Mouse (Mus musculus) brain, embryonic 14.5 days (tissue): ENCODE data around the gene A230072I06Rik. TPM values are rescaled to one million over a fixed set of nuclear protein-coding genes. Genes with fewer than 3 reads are reported as not detected.
A peak's percentile ranks its signal among the peaks of the same experiment; 100 is the strongest.

Experiments used
- DNase-seq: peaks from one replicate; pipeline ENCODE4 v3.0.0-alpha.2; 2011; ENCODE audit warnings: low read depth
- CTCF ChIP-seq: fragments of 200-500 bp; IDR thresholded peaks from 2 replicates; pipeline ENCODE4 v1.5.1; 2012; ENCODE audit warnings: inconsistent platforms, mild to moderate bottlenecking, moderate library complexity, borderline replicate concordance; ENCODE audit not compliant: insufficient read depth, insufficient read length; ENCODE audit errors: extremely low read depth
- POLR2A ChIP-seq: fragments of 200-500 bp; IDR thresholded peaks from 2 replicates; pipeline ENCODE4 v1.6.1; 2012; ENCODE audit warnings: mild to moderate bottlenecking, inconsistent platforms, borderline replicate concordance; ENCODE audit not compliant: poor library complexity, insufficient read depth, insufficient read length, severe bottlenecking; ENCODE audit errors: extremely low read depth
- polyA plus RNA-seq: library from polyadenylated mRNA; depleted of rRNA; stranded (reverse); fragments of >200 nt; gene quantifications from 2 replicates; pipeline ENCODE4 v1.2.3, GENCODE M21; 2012

The A230072I06Rik gene
- polyA plus RNA-seq, 1 experiment: 0.29 TPM

DNA sequence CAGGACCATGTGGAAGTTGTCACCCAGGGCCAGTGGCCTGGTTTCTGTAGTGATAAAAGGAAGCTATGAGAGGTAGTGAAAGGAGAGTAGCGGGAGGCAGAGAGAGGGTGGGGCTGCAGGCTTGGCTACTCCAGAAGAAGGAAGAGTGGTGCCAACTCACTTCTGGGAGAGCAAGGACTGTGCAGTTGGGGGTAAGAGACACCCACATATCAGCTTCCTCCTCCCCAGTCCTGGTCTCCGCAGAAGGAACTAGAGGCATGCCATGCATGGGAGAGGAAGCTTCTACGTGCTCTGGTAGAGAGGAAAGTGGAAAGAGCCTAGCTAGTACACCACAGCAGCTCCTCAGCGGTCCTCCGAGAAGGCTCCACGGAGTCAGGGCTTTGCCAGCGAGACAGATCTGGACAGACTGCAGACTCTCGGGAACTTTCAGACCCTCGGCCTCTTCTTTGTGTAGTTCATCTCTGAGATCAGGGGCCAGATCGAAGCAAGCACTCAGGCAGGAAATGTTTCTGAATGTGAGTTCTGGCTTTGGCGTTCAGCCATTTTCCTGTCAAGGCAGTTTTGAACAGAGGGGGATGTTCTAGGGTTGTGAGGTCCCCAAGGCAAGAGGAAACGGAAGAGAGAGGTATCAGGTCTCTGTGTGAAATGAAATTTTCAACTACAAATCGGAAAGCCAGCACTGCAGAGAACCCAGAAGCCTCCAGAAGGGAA, 1.0 kb downstream of the A230072I06Rik start:
- DNase-seq: peak; percentile 31
- TF ChIP-seq POLR2A (no peak), CTCF (no peak)

- peak; percentile 88 for DNase-seq
- TF ChIP-seq CTCF (no peak), POLR2A (no peak)
These were observed 3.5 kb downstream of the A230072I06Rik start for GRCm38 (mm10) chr8:12282128-12282527.

DNA sequence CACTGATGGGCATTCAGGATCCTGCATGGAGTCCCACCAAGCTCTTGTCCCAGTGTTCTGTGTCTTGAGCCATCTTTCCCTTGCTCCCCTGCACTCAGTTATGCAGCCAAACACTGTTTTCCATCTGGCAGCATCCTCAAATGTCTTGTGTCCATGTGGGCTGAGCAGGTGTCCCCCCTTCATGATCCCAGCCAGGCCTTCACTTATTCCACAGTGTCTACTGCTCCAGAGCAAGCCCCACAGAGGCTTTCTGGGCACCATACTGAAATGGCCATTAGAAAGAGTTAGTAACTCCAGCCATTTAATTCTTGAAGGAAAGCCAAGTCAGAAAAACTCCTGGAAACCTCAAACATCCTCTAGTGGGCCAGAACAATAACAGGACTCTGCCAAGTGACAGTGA, 11.9 kb downstream of the A230072I06Rik start:
- TF ChIP-seq CTCF (no peak), POLR2A (no peak)

DNA sequence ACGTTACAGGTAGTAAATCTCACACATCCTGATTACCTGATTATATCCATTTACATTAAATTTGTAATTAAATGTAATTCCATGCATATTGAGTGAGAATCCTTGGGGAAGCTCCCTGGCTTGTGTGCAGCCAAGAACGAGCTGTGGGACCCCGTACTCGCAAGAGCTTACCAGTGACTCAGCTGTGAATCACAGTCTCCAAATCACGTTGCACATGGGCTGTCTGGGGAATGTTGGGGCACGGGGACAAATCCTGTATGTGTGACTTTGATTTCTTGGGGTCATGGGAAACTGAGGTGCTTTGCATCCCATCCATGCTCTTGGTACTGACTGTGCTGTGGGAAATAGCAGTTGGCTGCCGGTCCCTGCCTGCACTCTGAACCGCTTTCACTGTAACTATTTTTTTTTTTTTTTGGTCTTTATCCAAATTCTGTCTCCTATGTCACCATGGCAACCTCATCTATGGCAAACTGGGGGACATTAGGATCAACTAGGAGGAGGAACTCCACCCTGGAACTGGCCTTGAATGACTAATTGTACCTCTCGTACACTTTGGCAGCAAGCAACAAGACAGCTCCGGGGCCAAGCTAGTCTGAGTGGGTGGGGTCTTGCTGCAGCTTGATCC, 19.8 kb downstream of the A230072I06Rik start:
- TF ChIP-seq CTCF (no peak), POLR2A (no peak)
- peak; percentile 84 for DNase-seq

More for the DNA sequence above, 11.9 kb downstream of the A230072I06Rik start:
- DNase-seq: no peak

- DNase-seq: peak; percentile 68
- TF ChIP-seq CTCF (no peak), POLR2A (no peak)
These were observed 23.4 kb downstream of the A230072I06Rik start for GRCm38 (mm10) chr8:12301998-12302397.

DNA sequence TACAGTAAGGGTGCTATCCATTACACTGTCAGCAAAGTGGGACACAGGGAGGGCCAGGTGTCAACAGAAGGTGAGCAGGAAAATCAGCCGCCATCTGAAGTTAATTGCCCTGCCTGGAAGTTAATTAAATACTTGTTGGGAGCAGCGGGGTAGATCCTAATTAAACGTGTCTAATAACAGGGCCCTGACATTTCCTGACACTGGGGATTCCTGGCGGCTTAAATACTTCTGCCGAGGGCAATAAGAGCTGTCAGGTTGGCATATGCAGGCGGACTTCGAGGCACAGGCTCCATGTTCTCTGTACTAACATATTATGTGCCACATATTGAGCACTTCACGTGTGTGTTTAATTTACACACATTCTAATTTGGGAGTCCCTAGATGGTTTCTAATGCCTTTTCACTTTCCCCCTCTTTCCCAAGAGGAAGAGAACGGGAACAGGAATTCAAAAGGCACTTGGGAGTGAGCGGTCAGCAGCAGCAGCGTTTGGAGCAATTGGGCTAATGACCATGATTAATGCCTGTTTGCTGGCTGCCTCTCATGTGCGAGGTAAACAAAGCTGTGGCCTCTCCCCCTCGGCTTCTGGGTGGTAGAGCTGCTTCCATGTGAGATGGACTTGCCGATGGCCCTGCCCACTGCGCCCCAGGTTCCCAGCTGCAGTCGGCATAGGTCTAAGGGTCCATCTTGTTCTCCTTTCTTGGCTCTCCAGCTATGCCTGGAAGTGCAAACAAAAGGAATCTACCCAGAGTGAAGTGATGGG, 34.5 kb downstream of the A230072I06Rik start:
- peak; percentile 76 for DNase-seq
- TF ChIP-seq CTCF (no peak), POLR2A (no peak)

DNA sequence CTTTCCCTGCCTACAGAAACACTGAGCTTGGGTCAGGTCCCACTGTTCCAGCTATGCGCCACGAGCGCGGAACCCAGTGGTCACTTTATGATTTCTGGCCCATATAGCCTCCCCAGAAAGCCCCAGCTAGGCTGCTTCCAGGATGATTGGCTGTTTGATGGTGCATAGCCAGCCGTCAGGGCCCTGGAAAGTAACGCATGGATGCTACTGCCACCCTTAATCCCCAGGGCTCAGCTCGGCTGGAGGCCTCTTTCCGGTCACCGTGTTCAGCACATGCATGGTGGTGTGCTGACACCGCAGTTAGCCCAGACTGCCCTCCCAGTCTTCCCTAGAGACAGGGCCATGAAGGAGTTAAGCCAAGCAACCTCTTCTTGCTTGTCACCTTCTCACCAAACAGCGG, 35.6 kb downstream of the A230072I06Rik start:
- DNase-seq: peak; percentile 46
- TF ChIP-seq CTCF (no peak), POLR2A (no peak)

DNA sequence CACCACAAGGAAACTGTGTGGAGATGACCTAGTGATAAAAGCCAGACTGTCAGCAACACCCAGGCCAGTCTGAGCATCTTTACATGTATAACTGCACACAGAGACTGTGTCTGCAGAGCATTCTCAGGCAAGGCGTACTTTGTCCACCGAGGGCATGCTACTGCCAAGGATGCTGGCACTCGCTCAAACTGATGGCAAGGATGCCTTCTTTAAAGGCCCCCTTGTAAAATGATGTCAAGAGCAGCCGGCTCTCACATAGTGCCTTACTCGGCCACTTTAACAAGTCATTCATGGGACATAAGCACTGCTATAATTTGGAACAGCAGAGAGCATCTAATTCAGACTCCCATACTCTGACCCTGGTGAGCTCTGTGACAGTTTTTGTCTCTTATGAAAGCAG, 36.6 kb downstream of the A230072I06Rik start:
- no peak for TF ChIP-seq POLR2A
- no peak for TF ChIP-seq CTCF
- DNase-seq: peak; percentile 78

- no peak for TF ChIP-seq POLR2A
- TF ChIP-seq CTCF: no peak
- DNase-seq: peak; percentile 97
These were observed 41.3 kb downstream of the A230072I06Rik start for GRCm38 (mm10) chr8:12319755-12320455.

GRCm38 (mm10) chr8:12322071-12322470, 43.5 kb downstream of the A230072I06Rik start:
- DNase-seq: peak; percentile 68

DNA sequence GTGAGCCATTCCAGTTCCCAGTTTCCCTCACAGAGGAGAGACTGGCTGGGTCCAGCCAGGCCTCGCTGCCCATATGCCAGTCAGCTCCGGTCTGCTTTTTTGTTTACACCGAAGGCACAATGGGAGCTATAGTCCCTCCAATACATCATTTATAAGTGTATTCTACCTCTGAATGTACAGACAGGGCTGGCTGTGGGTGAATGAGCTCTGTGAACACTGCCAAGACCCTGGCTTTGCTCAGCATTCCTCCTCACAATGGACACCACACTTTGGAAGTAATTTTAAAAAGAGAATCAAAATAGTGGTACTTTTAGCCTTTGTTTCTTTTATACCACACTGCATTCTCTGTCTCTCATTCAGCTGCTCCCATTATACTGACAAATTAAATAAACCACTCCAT, 44.6 kb downstream of the A230072I06Rik start:
- peak; percentile 94 for DNase-seq
- TF ChIP-seq POLR2A: no peak

More at GRCm38 (mm10) chr8:12322071-12322470, 43.5 kb downstream of the A230072I06Rik start:
- TF ChIP-seq CTCF (no peak), POLR2A (no peak)
